Mouse (Mus musculus): ENCODE measurements at regions not wholly inside any gene's neighbourhood (a gene's known extent, or its start where the extent isn't known, plus 50 kb on each side); places are given as distances from the start of the nearest gene placed in this dataset.

DNA sequence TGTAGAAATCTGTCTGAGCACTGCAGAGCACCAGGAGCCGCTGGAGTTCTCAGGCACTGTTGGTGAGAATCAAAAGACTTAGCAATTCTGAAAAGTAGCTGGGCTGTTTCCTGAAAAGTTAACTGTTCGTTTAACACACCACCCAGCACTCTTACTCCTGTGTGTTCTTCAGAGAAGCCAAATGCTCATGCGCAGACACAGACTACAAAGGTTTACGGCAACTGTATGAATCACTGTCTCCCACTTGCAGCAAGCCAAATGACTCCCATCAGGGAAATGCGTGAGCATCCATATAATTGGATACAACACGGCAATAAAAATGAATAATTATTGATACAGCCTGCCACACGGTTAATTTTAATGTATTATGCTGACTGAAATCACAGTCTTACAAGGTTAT lies 220.0 kb upstream of the N4bp1 start:
- no peak for DNase-seq

DNA sequence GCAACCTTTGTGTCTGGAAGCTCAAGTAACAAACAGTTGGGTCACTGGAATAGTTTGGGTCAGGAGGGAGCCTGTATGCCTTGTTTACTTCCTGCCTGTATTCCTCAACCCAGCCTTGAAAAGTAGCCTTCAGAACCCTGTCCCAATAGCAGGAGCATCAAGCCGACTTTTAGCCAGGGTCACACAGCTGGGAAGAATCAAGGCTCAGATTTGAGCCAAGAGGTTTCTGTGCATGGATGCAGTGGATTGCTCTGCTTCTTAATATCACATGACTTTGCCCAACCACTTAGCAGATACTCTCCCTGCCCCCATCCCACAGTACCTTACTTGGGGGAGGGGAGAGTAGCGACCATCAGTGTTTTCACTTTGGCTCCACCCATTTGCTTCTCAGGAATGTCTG lies 210.2 kb upstream of the N4bp1 start:
- DNase-seq = no peak

DNA sequence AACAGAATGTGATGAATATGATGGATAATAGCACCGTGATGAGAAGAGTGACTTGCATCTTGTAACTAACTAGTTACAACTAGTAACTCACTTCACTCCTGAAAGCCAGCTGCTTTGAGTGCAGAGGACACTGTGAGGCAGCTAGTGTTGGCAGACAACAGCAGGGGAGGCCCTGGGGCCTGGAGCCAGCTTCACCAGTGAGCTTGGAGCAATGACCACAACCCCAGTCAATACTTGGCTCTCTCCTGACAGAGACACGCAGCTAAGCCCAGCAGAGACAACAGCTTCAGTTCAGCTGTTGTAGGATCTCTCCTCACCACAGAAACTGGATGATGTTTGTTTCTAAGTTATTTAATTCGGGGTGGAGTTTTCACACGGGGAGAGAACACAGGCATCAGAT lies 209.6 kb upstream of the N4bp1 start:
- DNase-seq = no peak

DNA sequence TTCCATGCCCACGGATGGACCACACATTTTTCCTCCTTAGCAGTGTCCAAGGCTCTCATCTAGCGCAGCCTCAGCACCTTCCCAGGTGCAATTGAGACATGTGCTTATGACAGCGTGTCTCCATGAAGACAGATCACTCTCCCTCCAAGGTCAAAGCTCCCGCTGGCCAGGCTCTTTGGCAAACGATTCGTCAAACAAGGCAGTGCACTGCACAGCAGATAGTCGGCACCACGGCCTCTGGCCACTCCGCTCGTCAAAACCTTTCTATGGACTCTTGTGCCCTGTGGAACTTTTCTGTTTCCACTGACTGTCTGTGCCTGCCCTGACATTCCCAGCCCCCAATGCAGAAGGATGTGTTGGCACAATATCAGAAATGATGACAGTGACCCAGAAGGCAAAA lies 208.7 kb upstream of the N4bp1 start:
- DNase-seq = no peak

DNA sequence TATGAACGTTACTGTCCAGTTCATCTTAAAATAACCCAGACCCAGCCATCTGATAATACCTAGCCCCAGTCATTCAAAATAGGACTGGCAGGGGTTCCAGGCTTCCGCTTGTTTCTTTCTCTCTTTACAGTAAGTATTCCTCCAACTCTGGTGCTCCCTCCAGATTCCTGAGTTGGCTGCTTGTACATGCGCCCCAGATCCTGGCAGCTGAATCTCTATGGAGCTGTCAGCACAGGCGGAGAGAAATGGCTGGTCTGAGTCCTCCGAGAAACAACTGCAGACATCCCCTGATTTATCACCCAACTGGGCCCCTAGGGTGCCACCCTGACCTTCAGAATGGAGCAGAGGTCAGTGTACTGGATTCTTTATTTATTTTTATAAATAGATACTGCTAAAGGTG lies 208.0 kb upstream of the N4bp1 start:
- no peak for DNase-seq

DNA sequence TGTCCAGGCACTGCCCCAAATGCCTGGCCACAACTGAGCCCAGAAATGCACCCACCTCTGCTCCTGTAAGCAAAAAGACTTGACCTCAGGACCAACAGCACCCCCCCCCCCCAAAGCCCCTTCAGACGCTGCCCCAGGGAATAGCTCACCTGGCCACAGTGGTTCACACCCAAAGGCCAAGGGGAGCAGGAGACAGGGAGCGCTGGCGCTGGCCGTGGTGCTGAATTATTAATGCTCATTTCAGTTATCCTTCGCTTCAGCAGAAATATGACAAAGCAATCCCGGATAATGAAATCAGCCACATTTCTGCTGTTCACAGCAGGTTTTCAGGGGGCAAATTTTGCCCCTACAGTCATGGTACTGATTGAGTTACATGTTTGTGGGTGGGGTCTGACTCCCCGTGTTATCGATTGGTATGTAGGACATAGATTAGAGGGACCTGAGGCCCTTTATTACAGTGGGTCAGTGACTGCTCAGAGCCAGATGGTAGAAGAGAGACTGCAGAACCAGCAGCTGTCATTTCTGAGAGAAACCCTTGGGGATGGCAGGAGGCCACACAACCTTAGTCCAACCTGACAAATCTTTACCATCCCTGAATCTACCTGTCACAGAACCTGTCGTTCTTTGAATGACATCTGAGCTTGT lies 202.5 kb upstream of the N4bp1 start:
- peak; percentile 53 to 60 for DNase-seq

DNA sequence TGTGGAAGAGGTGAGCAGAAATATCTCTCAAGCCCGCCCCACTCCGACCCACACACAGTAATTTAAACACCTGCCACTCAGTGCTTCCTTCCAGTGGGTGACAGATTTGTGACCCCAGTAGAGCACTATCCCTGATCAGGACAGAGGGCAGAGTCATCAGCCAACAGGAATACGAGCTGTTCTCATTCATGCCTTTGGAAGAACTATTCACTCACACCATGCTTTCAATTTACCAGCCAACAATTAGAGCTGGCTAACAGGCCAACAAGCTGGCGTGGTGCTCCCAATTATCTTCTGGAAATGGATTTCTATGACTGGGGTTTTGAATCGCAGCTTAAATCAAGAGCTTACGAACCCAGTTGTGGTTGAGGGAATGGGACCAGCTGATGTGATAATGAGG lies 193.2 kb upstream of the N4bp1 start:
- no peak for DNase-seq

DNA sequence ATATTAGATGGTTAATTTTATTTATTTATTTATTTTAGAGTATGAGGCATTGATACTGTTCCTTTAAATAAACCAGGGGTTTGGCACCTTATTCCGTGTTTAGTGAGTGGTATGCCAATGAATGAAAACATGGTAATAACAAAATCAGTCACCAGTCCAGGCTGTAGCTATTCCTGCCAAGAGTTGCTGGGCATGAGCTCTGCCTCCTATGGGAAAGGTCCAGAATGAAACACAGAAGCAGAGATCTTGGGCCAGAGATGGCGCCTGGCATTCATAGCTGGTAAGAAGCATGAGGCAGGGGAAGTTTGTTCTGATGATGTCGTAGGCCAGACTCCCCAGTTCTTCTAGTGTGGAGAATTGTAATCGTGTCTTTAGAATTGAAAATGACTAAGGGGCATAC lies 190.9 kb upstream of the N4bp1 start:
- no peak for DNase-seq

DNA sequence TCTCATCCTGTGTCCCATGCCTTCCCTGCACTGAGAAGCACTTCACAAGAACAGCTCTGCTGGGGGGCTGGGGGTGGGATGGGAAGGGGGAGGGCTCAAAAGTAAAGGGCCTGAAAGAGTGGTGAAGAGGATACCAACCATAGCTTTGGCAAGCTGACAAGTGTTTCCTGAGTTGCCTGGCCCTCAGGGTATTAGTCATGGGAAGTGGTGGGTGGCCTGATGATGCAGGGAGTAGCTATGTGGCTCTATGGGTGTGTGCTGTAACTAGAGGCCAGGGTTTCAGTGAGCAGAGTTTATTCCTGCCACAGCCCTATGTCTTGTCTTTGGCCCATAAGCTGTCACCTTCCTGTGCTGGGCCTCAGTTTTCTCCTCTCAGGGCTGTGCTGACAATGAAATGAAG lies 186.2 kb upstream of the N4bp1 start:
- no peak for DNase-seq

DNA sequence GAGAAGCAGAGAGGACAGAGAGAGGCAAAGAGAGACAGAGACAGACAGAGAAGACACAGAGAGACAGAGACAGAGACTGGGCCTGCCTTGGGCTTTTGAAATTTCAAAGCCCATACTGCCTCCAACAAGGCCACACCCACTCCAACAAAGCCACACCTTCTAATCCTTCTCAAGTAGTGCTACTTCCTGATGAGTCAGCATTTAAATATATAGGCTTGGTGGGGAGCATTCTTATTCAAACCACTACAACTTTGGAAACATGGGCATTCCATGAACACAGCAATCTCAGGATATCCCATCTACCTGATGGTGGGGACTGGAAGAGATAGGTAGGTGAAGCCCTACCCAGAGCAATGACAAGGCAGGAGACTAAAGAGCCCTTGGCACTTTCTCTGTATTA lies 182.0 kb upstream of the N4bp1 start:
- DNase-seq = no peak

DNA sequence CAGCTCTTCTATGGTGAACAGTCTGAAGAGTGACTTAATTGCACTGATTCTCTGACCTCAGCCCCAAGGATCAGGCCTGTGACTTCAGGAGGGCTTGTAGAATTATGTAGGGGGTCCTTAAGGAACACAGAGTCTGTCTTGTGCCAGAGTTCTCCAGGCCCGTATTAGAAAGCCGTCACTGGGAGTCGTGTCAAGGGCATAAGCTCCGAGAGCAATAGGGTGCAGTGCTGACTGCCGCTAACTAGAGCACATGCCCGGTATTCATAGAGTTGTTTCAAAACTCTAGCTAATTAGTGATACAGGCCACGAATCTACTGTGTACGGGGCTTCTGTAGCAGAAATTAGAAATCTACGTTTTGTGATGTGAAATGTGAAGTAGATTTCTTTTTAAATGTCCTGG lies 179.7 kb upstream of the N4bp1 start:
- no peak for DNase-seq

DNA sequence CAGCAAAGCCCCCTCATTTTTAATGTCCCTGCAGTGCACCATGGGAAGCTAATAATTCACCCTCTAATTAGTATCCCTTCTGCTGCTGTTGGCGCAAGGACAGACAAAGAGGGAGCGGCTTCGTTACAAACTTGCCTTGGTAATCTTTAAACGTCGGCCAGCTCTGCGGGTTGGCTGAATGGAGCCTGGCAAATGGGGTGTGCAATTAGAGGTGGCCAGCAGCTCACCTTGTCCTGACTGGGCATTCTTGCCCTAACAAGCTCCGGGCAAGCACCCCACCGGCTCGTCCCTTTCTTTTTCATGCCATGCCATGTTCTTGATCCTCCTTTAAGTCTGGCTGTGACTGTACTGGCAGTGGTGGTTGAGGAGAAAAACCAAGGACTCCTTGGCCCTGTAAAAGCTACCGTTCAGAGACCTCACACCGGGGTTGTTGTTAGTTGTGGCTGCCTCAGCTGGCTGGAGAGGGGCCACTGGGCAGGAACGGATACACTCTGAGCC lies 179.2 kb upstream of the N4bp1 start:
- DNase-seq = peak; percentile 27 to 36

DNA sequence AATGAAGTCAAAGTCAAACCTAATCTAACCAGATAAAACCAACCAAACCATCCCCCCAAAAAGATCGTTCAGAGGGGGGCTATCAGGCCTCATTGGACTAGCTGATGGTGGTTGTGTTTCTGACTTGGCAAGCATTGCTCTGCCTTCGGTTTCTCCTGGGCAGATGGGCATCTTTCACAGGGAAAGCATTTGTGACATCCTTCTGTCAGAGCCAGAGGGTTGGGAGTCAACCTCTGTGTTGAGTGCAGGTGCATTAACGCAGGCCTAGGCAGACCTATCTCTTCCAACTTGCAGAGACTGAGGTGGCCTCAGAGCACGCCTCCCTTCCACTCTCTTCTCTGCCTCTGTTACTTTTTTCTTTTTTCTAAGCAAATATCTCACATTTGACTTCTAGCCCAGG lies 178.5 kb upstream of the N4bp1 start:
- no peak for DNase-seq

DNA sequence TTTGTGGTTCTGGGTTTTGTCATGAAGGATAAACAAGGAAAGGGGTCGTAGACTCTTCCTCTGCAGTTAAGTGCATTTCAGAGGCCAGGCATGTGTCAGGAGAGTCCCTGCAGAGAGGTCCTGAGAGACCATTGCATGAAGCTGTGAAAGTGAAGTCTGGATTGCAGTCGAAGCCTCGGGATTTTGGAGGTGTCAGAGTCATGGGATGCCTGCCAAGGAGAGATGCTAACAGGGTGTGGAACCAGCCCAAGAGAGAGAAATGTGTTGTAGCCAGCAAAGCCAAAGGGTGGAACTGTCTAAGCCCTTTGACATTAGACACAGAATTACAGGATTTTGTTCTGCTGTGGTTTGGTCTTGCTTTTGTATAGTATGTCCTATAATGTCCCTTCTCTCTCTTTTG lies 164.7 kb upstream of the N4bp1 start:
- peak; percentile 50 to 74 for DNase-seq

DNA sequence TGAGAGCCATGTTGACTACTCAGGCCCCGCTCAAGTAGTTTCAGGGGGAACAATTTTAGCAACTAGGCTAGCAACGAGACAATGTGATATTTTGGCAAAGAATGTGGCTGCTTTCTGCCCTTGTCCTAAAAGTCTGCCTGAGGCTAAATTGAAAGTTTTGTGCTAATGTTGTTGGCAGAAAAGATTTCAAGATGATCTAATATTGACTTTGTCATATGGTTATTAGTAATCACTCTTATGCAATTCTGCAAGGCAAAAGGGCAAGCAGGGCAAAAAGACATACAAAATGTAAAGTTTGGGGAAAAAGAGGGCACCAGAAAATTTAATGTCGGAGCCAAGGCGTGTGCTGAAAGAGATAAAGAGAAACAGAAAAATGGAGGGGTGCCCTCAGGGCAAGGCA lies 164.1 kb upstream of the N4bp1 start:
- DNase-seq = no peak

DNA sequence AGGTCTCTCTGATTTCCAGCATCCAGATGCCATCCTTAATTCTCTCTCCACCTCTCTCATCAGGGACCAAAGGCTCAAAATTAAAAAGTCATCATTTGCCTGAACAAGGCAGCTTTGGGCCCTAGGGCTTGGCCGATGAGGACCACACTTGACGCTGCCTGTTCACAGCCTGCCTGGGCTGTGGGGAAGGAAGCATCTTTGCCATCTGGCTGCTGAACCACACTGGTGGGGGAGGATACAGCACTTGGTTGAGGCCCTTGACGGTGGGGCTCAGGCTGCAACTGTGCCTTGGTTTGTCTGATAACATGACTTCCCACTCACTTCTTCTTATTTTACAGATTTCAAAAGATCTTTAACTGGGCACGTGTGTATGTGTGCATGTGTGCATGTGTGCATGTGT lies 161.5 kb upstream of the N4bp1 start:
- no peak for DNase-seq

DNA sequence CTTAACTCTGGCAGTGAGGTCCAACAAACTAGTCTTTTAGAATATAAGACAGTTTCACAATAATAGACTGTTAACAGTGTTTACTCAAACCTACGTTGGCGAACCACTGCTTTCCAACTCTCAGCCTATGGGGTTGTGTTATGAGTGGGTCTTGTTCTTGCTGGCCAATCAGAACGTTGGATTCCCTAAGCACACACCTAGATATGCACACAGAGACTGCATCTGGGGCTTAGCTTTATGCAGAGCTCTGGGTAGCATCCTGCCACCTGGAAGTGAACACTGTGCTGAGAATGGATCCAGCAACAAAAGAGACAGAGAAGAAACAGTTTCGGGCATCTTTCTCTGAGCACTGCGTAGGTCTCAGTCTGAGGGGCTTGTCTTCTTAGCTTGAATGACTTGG lies 158.0 kb upstream of the N4bp1 start:
- no peak for DNase-seq

DNA sequence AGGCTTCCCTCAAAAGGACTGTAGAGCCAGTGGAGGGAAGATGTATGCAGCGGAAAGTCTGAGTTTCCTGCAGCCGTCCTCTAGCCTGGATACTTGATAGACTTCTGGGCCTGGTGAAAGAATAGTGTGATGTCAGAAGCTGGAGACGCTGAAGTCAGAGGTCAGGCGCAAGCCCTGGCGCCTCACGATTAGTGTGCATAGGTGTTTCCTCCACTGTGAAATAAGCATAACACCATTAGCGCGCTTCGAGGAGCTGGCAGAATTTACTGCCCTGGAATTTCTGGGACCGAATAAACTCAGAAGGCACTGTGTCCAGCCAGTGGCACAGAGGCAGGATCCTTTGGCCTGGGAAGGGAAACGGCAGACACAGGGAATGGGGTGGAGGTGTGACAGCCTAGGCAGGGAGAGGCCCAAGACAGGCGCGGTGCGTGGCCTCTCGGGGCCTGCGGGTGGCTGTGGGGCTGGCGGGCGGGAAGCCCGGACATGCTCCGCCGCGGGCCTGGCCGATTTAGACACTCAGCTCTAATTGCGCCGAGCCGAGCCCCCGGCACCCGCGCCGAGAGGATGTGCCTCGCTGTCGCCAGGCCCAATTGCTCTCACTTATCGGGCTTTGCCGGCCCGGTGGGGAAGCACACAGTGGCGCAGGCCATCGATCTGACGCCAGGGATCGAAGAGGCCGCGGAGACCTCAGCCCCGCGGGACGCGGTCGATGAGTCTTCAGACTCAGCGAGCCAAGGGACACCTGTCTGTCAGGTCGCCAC lies 152.7 kb upstream of the N4bp1 start:
- peak; percentile 46 to 47 for DNase-seq

DNA sequence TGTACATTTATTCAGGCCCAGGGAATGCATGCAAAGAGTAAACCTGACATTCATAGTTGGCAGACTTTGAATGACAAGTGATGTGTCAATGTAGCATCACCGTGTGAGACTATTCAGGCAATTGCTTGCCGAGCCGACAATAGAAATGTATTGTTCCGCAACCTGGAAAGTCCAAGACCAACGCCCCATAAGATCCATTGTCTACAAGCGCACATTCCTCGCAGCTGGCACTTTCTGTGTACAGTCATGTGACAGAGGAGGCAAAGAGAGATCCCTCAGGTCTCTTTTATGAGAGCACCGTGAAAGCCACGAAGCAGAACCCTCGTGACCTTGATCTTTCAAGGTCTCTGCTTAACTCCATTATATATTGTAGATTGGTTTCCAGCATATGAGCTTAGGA lies 150.9 kb upstream of the N4bp1 start:
- no peak for DNase-seq

DNA sequence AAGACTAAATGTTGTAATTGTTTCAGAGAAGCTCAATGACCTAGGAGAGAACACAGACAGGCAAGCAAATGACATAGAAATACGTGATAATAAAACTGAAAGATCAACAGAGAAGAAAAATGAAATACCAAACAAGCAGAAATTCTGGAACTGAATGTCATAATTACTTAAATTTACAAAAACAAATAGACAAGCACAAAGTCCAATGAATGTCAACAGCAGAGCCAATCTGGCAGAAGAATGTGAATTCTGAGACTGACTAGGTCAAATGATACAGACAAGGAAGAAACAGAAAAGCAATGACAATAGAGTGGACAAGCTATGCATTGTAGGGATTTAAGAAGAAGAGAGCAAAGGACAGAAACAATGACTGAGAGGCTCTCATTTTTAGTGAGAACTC lies 143.1 kb upstream of the N4bp1 start:
- no peak for DNase-seq

DNA sequence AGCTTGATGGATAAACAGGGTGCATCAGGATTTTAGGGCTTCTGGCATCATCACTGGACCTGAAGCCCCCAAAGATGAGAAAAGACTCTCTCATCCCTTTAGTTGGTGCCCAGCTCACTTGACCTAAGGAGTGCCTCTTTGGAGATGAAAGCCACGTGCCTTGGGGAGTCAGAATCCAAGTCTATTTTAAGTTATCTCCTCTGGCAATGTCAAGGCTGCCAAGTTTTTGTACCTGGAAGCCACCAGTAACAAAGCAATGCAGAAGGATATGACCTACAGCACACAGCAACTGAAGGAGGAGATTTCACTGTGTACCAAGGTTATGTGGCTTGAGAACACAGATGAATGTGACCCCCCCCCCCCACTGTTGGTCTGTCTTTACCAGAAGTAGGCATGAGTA lies 140.9 kb upstream of the N4bp1 start:
- no peak for DNase-seq

DNA sequence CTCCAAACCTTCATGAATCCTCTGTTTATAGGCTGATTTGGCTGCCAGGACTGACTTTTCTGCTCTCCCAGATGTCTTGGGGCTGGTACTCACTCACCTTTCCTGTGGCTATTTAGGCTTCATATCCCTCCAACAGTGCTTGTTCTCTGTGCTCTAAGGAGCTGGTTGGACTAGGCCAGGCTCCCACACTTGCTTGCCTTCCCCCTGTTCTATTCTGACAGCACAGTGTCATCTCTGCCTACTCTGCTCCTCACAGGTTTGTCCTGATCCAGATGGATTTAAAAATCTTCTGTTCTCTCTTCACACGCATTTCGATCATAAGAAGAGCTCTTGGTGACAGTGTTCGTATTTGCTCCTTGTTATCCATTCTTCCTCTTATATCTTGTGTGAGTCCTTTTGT lies 134.7 kb upstream of the N4bp1 start:
- no peak for DNase-seq

DNA sequence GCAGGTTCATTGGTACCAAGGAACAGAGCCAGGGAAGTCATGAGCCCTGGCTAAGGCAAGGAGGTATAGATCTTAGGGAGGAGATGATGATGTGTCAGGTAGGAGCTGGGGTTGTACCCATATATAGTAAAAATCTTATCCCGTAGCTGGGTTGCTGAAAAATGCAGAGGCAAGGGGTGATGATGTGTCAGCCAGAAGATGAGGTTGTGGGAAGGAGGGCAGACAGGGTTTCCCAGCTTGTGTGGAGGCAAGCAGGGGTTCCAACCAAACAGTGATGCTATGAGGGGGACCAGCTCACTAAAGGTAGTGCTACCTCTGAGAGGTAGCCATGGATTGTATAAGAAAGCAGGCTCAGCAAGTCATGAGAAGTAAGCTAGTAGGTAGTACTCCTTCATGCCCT lies 90.5 kb upstream of the N4bp1 start:
- DNase-seq = no peak

DNA sequence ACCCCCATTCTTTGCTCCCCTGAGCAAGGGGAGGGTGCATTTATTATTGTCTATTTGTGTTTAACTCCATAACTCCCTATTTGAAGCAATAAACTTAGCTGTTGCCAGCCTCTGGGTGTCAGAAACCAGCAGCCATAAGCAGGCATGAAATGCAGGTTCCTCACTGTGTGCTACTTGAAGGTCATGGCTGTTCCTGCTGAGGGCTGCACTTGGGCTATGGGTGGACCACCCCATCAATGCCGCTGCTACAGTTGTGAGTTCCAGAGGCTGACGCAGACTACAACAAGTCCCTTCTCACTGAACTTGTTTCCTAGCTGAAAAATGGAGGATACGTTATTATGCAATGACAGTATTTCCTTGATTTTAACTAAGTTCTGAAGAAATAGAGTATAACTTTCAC lies 86.7 kb upstream of the N4bp1 start:
- no peak for DNase-seq

DNA sequence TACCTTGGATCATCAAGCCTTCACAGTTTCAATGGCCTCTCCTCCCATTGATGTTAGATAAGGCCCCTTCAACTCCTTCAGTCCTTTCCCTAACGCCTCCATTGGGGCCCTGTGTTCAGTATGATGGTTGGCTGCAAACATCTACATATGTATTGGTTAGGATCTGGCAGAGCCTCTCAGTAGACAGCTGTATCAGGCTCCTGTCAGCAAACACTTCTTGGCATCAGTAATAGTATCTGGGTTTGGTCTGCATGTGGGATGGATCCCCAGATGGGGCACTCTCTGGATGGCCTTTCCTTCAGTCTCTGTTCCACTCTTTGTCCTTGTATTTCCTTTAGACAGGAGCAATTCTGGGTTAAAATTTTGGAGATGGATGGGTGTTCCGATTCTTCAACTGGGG lies 84.0 kb upstream of the N4bp1 start:
- DNase-seq = no peak
